9 mouse cellular contexts compared by ENCODE assay signal in the genomic region with DNA sequence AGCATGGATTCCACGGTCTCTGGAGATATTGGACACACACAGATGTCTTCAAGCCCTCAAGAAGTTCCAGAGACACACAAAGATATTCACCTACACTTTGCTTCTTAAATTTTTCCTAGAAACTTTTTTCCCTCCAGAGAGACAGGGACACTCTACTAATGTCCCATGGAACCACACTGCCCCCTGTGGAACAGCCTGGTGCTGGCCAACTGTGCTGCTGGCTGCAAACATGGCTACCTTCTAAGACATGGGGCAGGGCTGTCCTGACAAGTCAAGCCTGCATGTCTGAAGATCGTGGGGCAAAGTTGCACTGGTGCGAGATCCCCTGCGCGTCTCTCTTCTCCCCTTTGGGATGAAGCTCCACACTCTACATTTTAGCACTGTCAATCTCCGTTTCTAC.
DNase-seq lines count a peak whose midpoint lies in the region; ATAC-seq lines count a peak whose summit lies in the region.
"Had no signal": no experiment of that assay in that cellular context is flagged by ENCODE, and none has a peak within 500 bp of the region (broad histone marks: within the 10 kb centered on the region; RNA-seq: fewer than 3 reads in every experiment).

No protein-coding gene starts in this region.

- H3K9ac ChIP-seq in liver, embryonic 12.5 days = no peak overlapping the region
- H3K9ac ChIP-seq: neural tube, embryonic 13.5 days had no signal

- H3K27ac ChIP-seq in liver, embryonic 12.5 days = no peak overlapping the region
- H3K27ac ChIP-seq in limb, embryonic 10.5 days = peak overlapping the region; percentile 73
- H3K27ac ChIP-seq: neural tube, embryonic 13.5 days had no signal

- H3K4me2 ChIP-seq in liver, embryonic 12.5 days = no peak overlapping the region
- H3K4me2 ChIP-seq: neural tube, embryonic 13.5 days had no signal

- no peak for ATAC-seq in liver, embryonic 12.5 days

- DNase-seq in liver = peak; percentile 71
- peak; percentile 58 to 76 for DNase-seq in cerebellum, postnatal 14 days
- DNase-seq in gastrocnemius, postnatal 25 days = peak; percentile 66
- DNase-seq in kidney, adult 8-10 months = peak; percentile 64 to 85
- DNase-seq in limb, embryonic 10.5 days (ENCODE audit: low spot score) = peak; percentile 75
- peak; percentile 82 for DNase-seq in ovary, postnatal 36 days (ENCODE audit: low spot score)
- peak; percentile 91 for DNase-seq in urinary bladder, postnatal 14 days (ENCODE audit: low spot score)

- no peaks in the 10 kb centered on the region for H3K27me3 ChIP-seq in liver, embryonic 12.5 days (replicated peaks)
- no peaks in the 10 kb centered on the region for H3K27me3 ChIP-seq in limb, embryonic 10.5 days (ENCODE audit: low read depth, poor library complexity, severe bottlenecking)
- H3K27me3 ChIP-seq: neural tube, embryonic 13.5 days had no signal

- no peaks in the 10 kb centered on the region for H3K4me1 ChIP-seq in liver, embryonic 12.5 days
- peaks cover 45% of the 10 kb centered on the region for H3K4me1 ChIP-seq in limb, embryonic 10.5 days
- H3K4me1 ChIP-seq: neural tube, embryonic 13.5 days had no signal

- H3K9me3 ChIP-seq in liver, embryonic 12.5 days (replicated peaks) = no peaks in the 10 kb centered on the region
- no peaks in the 10 kb centered on the region for H3K9me3 ChIP-seq in limb, embryonic 10.5 days (replicated peaks)
- H3K9me3 ChIP-seq: neural tube, embryonic 13.5 days had no signal

- WGBS in liver, embryonic 12.5 days (ENCODE audit: insufficient replicate concordance) = 49% methylated on average over 6 of the region's 6 CpGs
- 64% methylated on average over 6 of the region's 6 CpGs for WGBS in limb, embryonic 10.5 days

- no peak overlapping the region for H3K4me3 ChIP-seq in liver, embryonic 12.5 days
- no peak overlapping the region for H3K4me3 ChIP-seq in limb, embryonic 10.5 days
- H3K4me3 ChIP-seq: neural tube, embryonic 13.5 days had no signal

- no peaks in the 10 kb centered on the region for H3K36me3 ChIP-seq in liver, embryonic 12.5 days
- peaks cover 2% of the 10 kb centered on the region; the same call in 1 of the 2 replicates for H3K36me3 ChIP-seq in limb, embryonic 10.5 days
- H3K36me3 ChIP-seq: neural tube, embryonic 13.5 days had no signal
